Mouse (Mus musculus) CD4-positive naive resting alpha-beta T cell, adult 76 days (primary cell): ENCODE measurements around the gene Klf16. TPM values are rescaled to one million over a fixed set of nuclear protein-coding genes. Genes with fewer than 3 reads are reported as not detected.

Experiments
- total RNA-seq: library from RNA; stranded (reverse); gene quantifications from one replicate; pipeline ENCODE4 v1.2.4, GENCODE M21; 2023

Klf16 gene
- total RNA-seq = 28.5 TPM

GRCm38 (mm10) chr10:80577195-80578130 is at the start of gene Klf16:
Gene Klf16 (minus strand): TSS chr10:80577321.

GRCm38 (mm10) chr10:80622661-80623456 is 45.7 kb upstream of the Klf16 start, which contains the start of gene Csnk1g2:
Gene Csnk1g2 (plus strand): TSS chr10:80622838.

GRCm38 (mm10) chr10:80605721-80606120 is 28.6 kb upstream of the Klf16 start, which contains the start of gene Gm49322:
Gene Gm49322 (plus strand): TSS chr10:80606021.

DNA sequence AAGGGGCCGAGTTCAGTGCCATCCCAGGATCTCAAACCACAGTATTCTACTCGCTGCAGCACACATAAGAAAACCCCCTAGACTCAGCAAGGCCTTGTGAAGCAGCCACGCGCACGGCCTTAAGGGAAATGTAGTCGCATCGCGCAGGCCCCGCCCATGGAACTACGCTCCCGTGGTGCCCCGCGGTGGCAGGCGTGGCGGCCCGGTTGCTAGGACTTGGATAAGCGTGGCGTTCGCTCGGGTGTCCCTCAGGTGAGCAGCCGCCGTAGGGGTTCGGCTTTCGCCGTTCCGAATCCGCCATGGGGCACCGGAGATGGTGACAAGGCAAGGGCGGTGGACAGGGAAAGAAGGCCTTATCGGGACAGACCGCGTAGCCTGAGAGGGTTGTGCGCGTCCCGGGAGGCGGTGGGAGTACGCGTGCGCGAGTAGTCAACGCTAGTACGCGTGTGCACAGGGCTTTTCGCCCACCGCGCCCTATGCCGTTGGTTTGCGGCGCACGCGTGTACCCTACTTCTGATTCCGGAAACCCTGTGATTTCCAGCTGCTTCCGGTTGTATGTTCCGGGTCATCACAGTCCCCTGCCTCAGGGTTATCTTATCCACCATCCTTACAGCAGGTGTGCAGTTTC is 25.7 kb upstream of the Klf16 start, which contains the start of the genes Scamp4 and Adat3:
TSS of gene Scamp4 (plus strand) at position 175 of the 628 bp plus-strand sequence.
TSS of gene Adat3 (plus strand) at position 183 of the 628 bp plus-strand sequence.

DNA sequence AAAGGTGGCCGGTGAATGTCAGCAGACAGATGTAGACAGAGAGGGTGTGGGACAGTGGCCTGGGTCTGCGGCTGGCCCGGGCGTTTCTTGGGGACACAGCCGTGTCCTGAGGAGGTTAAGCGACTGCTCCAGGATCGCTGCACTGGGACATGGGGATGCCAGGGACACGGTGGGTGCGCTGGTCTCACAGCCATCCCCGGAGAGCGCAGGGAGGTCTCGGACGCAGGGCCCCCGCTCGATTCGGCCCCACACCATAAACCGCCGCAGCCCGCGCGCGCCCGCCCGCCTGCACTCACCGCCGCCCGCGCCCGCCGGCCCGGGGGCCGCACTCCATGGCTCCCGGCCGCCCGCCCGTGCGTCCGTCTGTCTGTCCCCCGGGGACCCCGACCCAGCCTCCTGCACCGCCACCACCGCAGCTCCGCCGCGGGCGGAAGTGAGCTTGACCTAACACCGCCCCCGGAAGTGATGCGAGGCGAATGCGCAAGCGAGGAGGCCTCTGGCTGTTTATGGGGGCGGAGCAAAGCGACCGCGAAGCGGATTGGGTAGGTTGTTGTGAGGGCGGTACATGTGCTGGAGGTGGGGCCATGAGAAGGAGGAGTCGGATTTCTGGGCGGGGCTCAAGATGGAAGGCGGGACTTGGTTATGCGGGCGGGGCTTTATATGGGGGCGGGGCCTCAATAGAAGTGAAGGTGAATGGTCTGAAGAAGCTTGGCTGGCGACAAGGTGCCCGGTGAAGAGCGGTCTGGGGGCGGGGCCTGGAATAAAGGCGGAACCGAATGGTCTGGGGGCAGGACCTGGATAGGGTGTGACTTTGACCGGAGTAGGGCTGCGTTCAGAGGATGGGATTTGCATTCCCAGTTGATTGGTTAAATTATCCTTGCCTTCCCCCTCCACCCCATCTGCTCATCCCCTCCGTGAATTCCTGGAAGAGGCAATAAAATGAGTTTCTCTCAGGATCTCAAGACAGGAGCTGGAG is 13.0 kb upstream of the Klf16 start, which contains the start of gene Abhd17a:
TSS of gene Abhd17a (minus strand) at position 463 of the 976 bp plus-strand sequence.

DNA sequence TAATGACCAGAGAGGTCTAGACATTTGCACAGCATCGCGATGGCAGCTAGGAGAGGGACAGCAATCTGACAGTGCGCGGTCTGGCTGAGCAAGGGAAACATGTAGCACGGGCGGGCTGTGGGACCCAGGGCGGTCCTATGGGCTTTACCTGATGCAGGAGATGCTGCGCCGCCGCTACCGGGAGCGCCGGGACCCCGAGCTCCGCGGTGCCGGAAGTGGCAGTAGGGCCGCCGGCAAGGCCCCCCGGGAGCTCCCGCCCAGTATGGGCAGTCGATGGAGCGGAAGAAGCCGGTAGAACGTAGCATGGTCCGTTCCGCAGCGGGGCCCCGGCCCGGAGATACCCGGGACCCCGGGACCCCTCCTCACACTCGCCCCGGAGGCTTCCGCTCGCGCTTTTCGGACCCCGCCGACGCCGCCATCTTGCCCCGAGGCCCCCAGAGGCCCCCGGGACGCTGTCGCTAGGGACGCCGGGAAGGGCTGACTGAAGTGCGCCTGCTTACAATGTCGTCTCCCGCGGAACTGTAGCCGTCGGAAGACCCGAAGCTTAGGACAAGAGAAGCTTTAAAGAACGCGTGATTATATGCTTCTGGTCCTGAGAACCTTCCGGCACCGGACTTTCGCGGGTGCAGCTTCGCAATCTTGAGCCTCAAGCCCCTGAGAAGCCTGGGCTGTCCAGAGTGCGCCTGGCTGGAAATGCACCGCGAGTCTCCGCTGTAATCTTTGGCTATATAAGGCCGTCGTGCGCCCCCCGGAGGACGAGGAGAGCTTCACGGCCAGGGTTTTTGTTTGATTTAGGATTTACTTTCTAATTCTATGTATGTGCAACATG is 15.8 kb downstream of the Klf16 start, which contains the start of gene Rexo1:
TSS of gene Rexo1 (minus strand) at position 445 of the 829 bp plus-strand sequence.

GRCm38 (mm10) chr10:80538710-80539394 is 38.3 kb downstream of the Klf16 start, which contains the start of gene Atp8b3:
Gene Atp8b3 (minus strand): TSS chr10:80539124.

Other genes starting within 250 kb of the Klf16 start
- 2.0 TPM for gene Pcsk4, start 247.8 kb downstream of the Klf16 start, total RNA-seq
- gene Reep6, start 247.4 kb downstream of the Klf16 start, total RNA-seq = not detected
- gene Adamtsl5, start 228.9 kb downstream of the Klf16 start, total RNA-seq = not detected
- gene Plk5, start 220.9 kb downstream of the Klf16 start, total RNA-seq = not detected
- 9.0 TPM for gene Mex3d, start 189.7 kb downstream of the Klf16 start, total RNA-seq
- gene Mbd3, start 177.8 kb downstream of the Klf16 start, total RNA-seq = 81.1 TPM
- gene Uqcr11, start 170.5 kb downstream of the Klf16 start, total RNA-seq = 47.1 TPM
- 82.4 TPM for gene Tcf3, start 143.7 kb downstream of the Klf16 start, total RNA-seq
- gene Onecut3, start 82.5 kb downstream of the Klf16 start, total RNA-seq = not detected
- not detected for gene Atp8b3, start 38.2 kb downstream of the Klf16 start, total RNA-seq
- 141 TPM for gene Rexo1, start 15.8 kb downstream of the Klf16 start, total RNA-seq
- 37.5 TPM for gene Abhd17a, start 13.0 kb upstream of the Klf16 start, total RNA-seq
- 44.2 TPM for gene Scamp4, start 25.6 kb upstream of the Klf16 start, total RNA-seq
- 3.3 TPM for gene Adat3, start 25.6 kb upstream of the Klf16 start, total RNA-seq
- 7.4 TPM for gene Gm49322, start 28.7 kb upstream of the Klf16 start, total RNA-seq
- 224 TPM for gene Csnk1g2, start 45.5 kb upstream of the Klf16 start, total RNA-seq
- 24.7 TPM for gene Btbd2, start 79.8 kb upstream of the Klf16 start, total RNA-seq
- gene Mknk2, start 100.8 kb upstream of the Klf16 start, total RNA-seq = 302 TPM
- 110 TPM for gene Mob3a, start 124.7 kb upstream of the Klf16 start, total RNA-seq
- 51.3 TPM for gene Izumo4, start 124.9 kb upstream of the Klf16 start, total RNA-seq
- 107 TPM for gene Ap3d1, start 164.9 kb upstream of the Klf16 start, total RNA-seq
- 86.9 TPM for gene Dot1l, start 177.9 kb upstream of the Klf16 start, total RNA-seq
- gene Sf3a2, start 220.9 kb upstream of the Klf16 start, total RNA-seq = 74.8 TPM
- 90.5 TPM for gene Plekhj1, start 221.3 kb upstream of the Klf16 start, total RNA-seq
- 0.79 TPM for gene Amh, start 227.9 kb upstream of the Klf16 start, total RNA-seq
- not detected for gene Jsrp1, start 236.2 kb upstream of the Klf16 start, total RNA-seq
- 576 TPM for gene Oaz1, start 249.3 kb upstream of the Klf16 start, total RNA-seq